Mouse (Mus musculus) ES-Bruce4 (cell line): ENCODE data around the gene Flad1. TPM values are rescaled to one million over a fixed set of nuclear protein-coding genes. Genes with fewer than 3 reads are reported as not detected.

Experiments used
- H3K27ac ChIP-seq: 2 replicates; pipeline ENCODE4 v1.5.1; 2012; ENCODE audit warnings: low read length, inconsistent platforms; ENCODE audit not compliant: insufficient read depth
- H3K27me3 ChIP-seq: 2 replicates; pipeline ENCODE4 v1.6.1; 2012; ENCODE audit warnings: mild to moderate bottlenecking, low read length, inconsistent platforms; ENCODE audit not compliant: control insufficient read depth, poor library complexity, insufficient read depth, severe bottlenecking
- H3K36me3 ChIP-seq: 2 replicates; pipeline ENCODE4 v1.6.1; 2012; ENCODE audit warnings: inconsistent platforms, mild to moderate bottlenecking, low read length, moderate library complexity; ENCODE audit not compliant: control insufficient read depth, poor library complexity, insufficient read depth, severe bottlenecking
- H3K4me1 ChIP-seq: one replicate; pipeline ENCODE4 v1.8.1; 2011; ENCODE audit warnings: low read length; ENCODE audit not compliant: control insufficient read depth, insufficient read depth
- H3K4me3 ChIP-seq: 2 replicates; pipeline ENCODE4 v1.5.1; 2011; ENCODE audit warnings: low read depth, mild to moderate bottlenecking, low read length
- H3K9ac ChIP-seq: 2 replicates; pipeline ENCODE4 v1.6.1; 2012; ENCODE audit warnings: low read depth, mild to moderate bottlenecking, inconsistent platforms; ENCODE audit not compliant: poor library complexity, severe bottlenecking
- H3K9me3 ChIP-seq: replicated peaks from 2 replicates; pipeline ENCODE4 v1.6.1; 2012; ENCODE audit warnings: mild to moderate bottlenecking, low read length, inconsistent platforms; ENCODE audit not compliant: control insufficient read depth, poor library complexity, insufficient read depth, severe bottlenecking
- CTCF ChIP-seq: IDR thresholded peaks from one replicate; pipeline ENCODE4 v1.8.1; 2011; ENCODE audit warnings: low read depth, low read length
- EP300 ChIP-seq: IDR thresholded peaks from 2 replicates; pipeline ENCODE4 v1.6.1; 2011; ENCODE audit warnings: low read depth, low read length; ENCODE audit not compliant: insufficient read depth
- POLR2A ChIP-seq: IDR thresholded peaks from one replicate; pipeline ENCODE4 v1.8.1; 2011; ENCODE audit warnings: low read length; ENCODE audit not compliant: insufficient read depth
- polyA plus RNA-seq: library from polyadenylated mRNA; stranded (reverse); fragments of >200 nt; gene quantifications from 2 replicates; pipeline ENCODE4 v1.2.4, GENCODE M21; 2011; ENCODE audit warnings: low read depth; ENCODE audit not compliant: missing spikeins, insufficient read depth, insufficient read length

The Flad1 gene
- polyA plus RNA-seq, 1 experiment: 25.1 TPM

- H3K27ac ChIP-seq: no peak overlapping the region
- H3K4me3 ChIP-seq: 0 out of 2 replicates have a peak overlapping the region, but pooled peaks have one; percentile 3
- no peak overlapping the region for H3K9ac ChIP-seq
- no peaks in the 10 kb centered on the region for H3K9me3 ChIP-seq
- TF ChIP-seq POLR2A (no peak), CTCF (peak; percentile 6), EP300 (no peak)
- no peaks in the 10 kb centered on the region for H3K4me1 ChIP-seq
- no peaks in the 10 kb centered on the region for H3K36me3 ChIP-seq
- no peaks in the 10 kb centered on the region for H3K27me3 ChIP-seq
These were observed 55.6 kb downstream of the Flad1 start for GRCm38 (mm10) chr3:89356029-89356428.

- Histone ChIP-seq H3K4me3 (no peak overlapping the region), H3K27me3 (no peaks in the 10 kb centered on the region), H3K27ac (no peak overlapping the region), H3K4me1 (no peaks in the 10 kb centered on the region), H3K9me3 (no peaks in the 10 kb centered on the region), H3K9ac (no peak overlapping the region), H3K36me3 (no peaks in the 10 kb centered on the region)
- TF ChIP-seq EP300 (no peak), POLR2A (no peak), CTCF (no peak)
These were observed 56.2 kb downstream of the Flad1 start for GRCm38 (mm10) chr3:89355512-89355902.

- TF ChIP-seq CTCF (peak; percentile 75), EP300 (no peak)
- no peaks in the 10 kb centered on the region for H3K36me3 ChIP-seq
- H3K27ac ChIP-seq: no peak overlapping the region
- H3K9me3 ChIP-seq: no peaks in the 10 kb centered on the region
- H3K9ac ChIP-seq: no peak overlapping the region
- no peaks in the 10 kb centered on the region for H3K27me3 ChIP-seq
- H3K4me1 ChIP-seq: no peaks in the 10 kb centered on the region
- no peak overlapping the region for H3K4me3 ChIP-seq
These were observed 56.7 kb downstream of the Flad1 start for GRCm38 (mm10) chr3:89354816-89355511.

GRCm38 (mm10) chr3:89351271-89351670 is 60.4 kb downstream of the Flad1 start:
- no peaks in the 10 kb centered on the region for H3K27me3 ChIP-seq
- H3K27ac ChIP-seq: no peak overlapping the region
- H3K36me3 ChIP-seq: no peaks in the 10 kb centered on the region
- no peak overlapping the region for H3K4me3 ChIP-seq
- no peak for TF ChIP-seq CTCF
- no peak for TF ChIP-seq POLR2A
- no peak for TF ChIP-seq EP300
- H3K9ac ChIP-seq: no peak overlapping the region
- H3K4me1 ChIP-seq: no peaks in the 10 kb centered on the region
- no peaks in the 10 kb centered on the region for H3K9me3 ChIP-seq

Other genes starting within 250 kb of the Flad1 start
- gene Clk2, start 247.1 kb downstream of the Flad1 start, polyA plus RNA-seq: 79.4 and 82.9 TPM in 2 replicates
- gene Scamp3, start 234.4 kb downstream of the Flad1 start, polyA plus RNA-seq: 74.8 and 75.7 TPM in 2 replicates
- gene Fam189b, start 228.7 kb downstream of the Flad1 start, polyA plus RNA-seq: 21.7 and 25.7 TPM in 2 replicates
- gene Gba, start 208.9 kb downstream of the Flad1 start, polyA plus RNA-seq: 31.5 and 32.6 TPM in 2 replicates
- 8.1 and 10.4 TPM in 2 replicates for gene Thbs3, start 196.7 kb downstream of the Flad1 start, polyA plus RNA-seq
- gene Mtx1, start 184.8 kb downstream of the Flad1 start, polyA plus RNA-seq: 136 and 143 TPM in 2 replicates
- gene Muc1, start 182.8 kb downstream of the Flad1 start, polyA plus RNA-seq: 1.5 and 1.6 TPM in 2 replicates
- gene Krtcap2, start 165.9 kb downstream of the Flad1 start, polyA plus RNA-seq: 163 and 164 TPM in 2 replicates
- gene Trim46, start 165.6 kb downstream of the Flad1 start, polyA plus RNA-seq: 5.7 and 7.1 TPM in 2 replicates
- 36.7 and 59.9 TPM in 2 replicates for gene Dpm3, start 152.5 kb downstream of the Flad1 start, polyA plus RNA-seq
- gene Slc50a1, start 141.3 kb downstream of the Flad1 start, polyA plus RNA-seq: 34.5 and 35.7 TPM in 2 replicates
- gene Efna1, start 130.7 kb downstream of the Flad1 start, polyA plus RNA-seq: 8.3 and 11.0 TPM in 2 replicates
- 17.2 and 18.9 TPM in 2 replicates for gene Efna3, start 88.9 kb downstream of the Flad1 start, polyA plus RNA-seq
- gene Efna4, start 73.8 kb downstream of the Flad1 start, polyA plus RNA-seq: 14.6 and 16.7 TPM in 2 replicates
- 25.2 TPM in 2 replicates for gene Adam15, start 61.9 kb downstream of the Flad1 start, polyA plus RNA-seq
- 0.25 and 0.29 TPM in 2 replicates for gene Dcst2, start 49.9 kb downstream of the Flad1 start, polyA plus RNA-seq
- gene Dcst1, start 46.6 kb downstream of the Flad1 start, polyA plus RNA-seq: not detected in 2 replicates
- gene Zbtb7b, start 17.1 kb downstream of the Flad1 start, polyA plus RNA-seq: 35.1 and 35.7 TPM in 2 replicates
- gene Lenep, start 9.1 kb downstream of the Flad1 start, polyA plus RNA-seq: not detected in 2 replicates
- gene Cks1b, start 6.5 kb upstream of the Flad1 start, polyA plus RNA-seq: 290 and 304 TPM in 2 replicates
- 87.4 and 88.9 TPM in 2 replicates for gene Shc1, start 6.6 kb upstream of the Flad1 start, polyA plus RNA-seq
- 41.7 and 43.3 TPM in 2 replicates for gene Pygo2, start 18.3 kb upstream of the Flad1 start, polyA plus RNA-seq
- gene Pbxip1, start 24.8 kb upstream of the Flad1 start, polyA plus RNA-seq: 12.2 and 13.6 TPM in 2 replicates
- gene Pmvk, start 42.7 kb upstream of the Flad1 start, polyA plus RNA-seq: 48.3 and 51.9 TPM in 2 replicates
- gene Kcnn3, start 108.3 kb upstream of the Flad1 start, polyA plus RNA-seq: 0.93 and 1.0 TPM in 2 replicates